Mouse (Mus musculus) erythroblast, embryonic 14.5 days (primary cell): ENCODE measurements around the gene Als2cr12. TPM values are rescaled to one million over a fixed set of nuclear protein-coding genes. Genes with fewer than 3 reads are reported as not detected.

Experiments
- H3K27me3 ChIP-seq: 2 replicates; pipeline ENCODE4 v1.6.1; 2012; ENCODE audit warnings: inconsistent platforms; ENCODE audit not compliant: control insufficient read depth
- H3K36me3 ChIP-seq: 2 replicates; pipeline ENCODE4 v1.6.1; 2012; ENCODE audit warnings: mild to moderate bottlenecking, inconsistent platforms; ENCODE audit not compliant: control insufficient read depth
- H3K4me1 ChIP-seq: 2 replicates; pipeline ENCODE4 v1.6.1; 2012; ENCODE audit warnings: inconsistent platforms; ENCODE audit not compliant: control insufficient read depth
- H3K4me3 ChIP-seq: replicated peaks from 2 replicates; pipeline ENCODE3; 2012; ENCODE audit warnings: moderate library complexity, mild to moderate bottlenecking, inconsistent platforms
- H3K9me3 ChIP-seq: 2 replicates; pipeline ENCODE4 v1.6.1; 2012; ENCODE audit warnings: low read length, inconsistent platforms, mixed read lengths; ENCODE audit not compliant: control insufficient read depth
- GATA1 ChIP-seq: IDR thresholded peaks from 2 replicates; pipeline ENCODE4 v1.6.1; 2012; ENCODE audit warnings: low read length, inconsistent platforms, mixed read lengths
- TAL1 ChIP-seq: IDR thresholded peaks from 3 replicates; pipeline ENCODE4 v1.6.1; 2012; ENCODE audit warnings: low read length, inconsistent platforms, mixed read lengths
- polyA plus RNA-seq: library from polyadenylated mRNA; stranded (reverse); fragments of >175 nt; gene quantifications from 2 replicates; pipeline ENCODE4 v1.2.3, GENCODE M21; 2012

The Als2cr12 gene
- polyA plus RNA-seq, 1 experiment = not detected

- Histone ChIP-seq H3K9me3 (no peaks in the 10 kb centered on the region), H3K27me3 (no peaks in the 10 kb centered on the region), H3K4me3 (no peak overlapping the region), H3K36me3 (no peaks in the 10 kb centered on the region), H3K4me1 (no peaks in the 10 kb centered on the region)
- TF ChIP-seq GATA1 = no peak
- TF ChIP-seq TAL1 = no peak
These were observed 93.1 kb downstream of the Als2cr12 start for GRCm38 (mm10) chr1:58602681-58603080.

Other genes with a start within 250 kb of the Als2cr12 start
- 2.7 and 2.8 TPM in 2 replicates for gene Orc2, start 190.9 kb downstream of the Als2cr12 start, polyA plus RNA-seq
- gene Fam126b, start 109.7 kb downstream of the Als2cr12 start, polyA plus RNA-seq = 0.03 TPM in 2 replicates
- gene Ndufb3, start 109.6 kb downstream of the Als2cr12 start, polyA plus RNA-seq = 0.62 and 1.2 TPM in 2 replicates
- gene Cflar, start 15.5 kb upstream of the Als2cr12 start, polyA plus RNA-seq = 0.03 and 0.04 TPM in 2 replicates
- 0.05 and 0.08 TPM in 2 replicates for gene Casp8, start 99.4 kb upstream of the Als2cr12 start, polyA plus RNA-seq